Mouse (Mus musculus) testis, postnatal 10 days (tissue): ENCODE data around the gene Sprr2a1.
"Not testable (repeated sequence)": the region's sequence is repeated elsewhere in the genome, so short reads cannot be mapped to it uniquely, and the experiment has no call there.

Experiments used
- DNase-seq: peaks from one replicate; pipeline ENCODE4 v3.0.0; 2021; ENCODE audit warnings: low spot score

The Sprr2a1 gene

GRCm38 (mm10) chr3:92215569-92215968 is at the start of gene Sprr2a1, which contains the start of gene Sprr2a2:
Gene Sprr2a1 (plus strand): TSS chr3:92215799.
Gene Sprr2a2 (plus strand): TSS chr3:92215920.
- not testable (repeated sequence) for DNase-seq

DNA sequence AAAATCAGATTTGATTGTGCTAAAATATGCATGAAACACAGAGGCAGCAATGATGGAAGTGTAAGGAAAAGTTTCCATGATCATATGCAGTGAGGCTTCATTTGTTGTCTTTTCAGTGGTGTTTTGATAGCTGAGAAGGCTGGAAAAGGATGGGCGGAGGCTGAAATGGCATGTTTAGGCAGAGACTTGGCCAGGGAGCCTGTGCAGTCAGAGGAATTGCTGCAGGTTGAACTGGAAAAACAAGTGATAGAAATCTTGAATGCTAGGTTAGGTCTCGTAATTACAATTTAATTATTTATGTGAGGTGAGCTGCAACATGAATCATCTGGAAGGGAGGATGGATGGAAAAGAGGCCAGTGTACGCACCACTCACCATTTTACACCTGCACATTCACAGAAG is 45.8 kb upstream of the Sprr2a1 start:
- no peak for DNase-seq

DNA sequence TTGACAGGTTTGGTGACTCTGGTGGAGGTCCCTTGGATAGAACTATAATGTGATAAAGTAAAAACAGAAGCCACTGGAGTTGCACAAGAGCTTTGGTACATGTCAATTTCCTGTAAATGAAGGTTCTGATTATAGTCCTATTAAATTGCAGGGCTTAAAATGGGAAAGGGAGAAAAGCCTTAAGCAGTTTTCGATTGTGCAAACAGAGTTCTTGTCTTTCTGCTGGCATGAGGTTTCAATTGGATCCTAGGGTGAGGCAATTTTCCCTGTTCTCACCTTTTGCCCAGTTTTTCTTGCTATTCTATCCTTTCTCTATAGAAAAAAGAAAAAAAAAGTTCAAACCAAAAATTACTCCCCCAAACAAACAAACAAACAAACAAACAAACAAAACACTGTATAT is 38.7 kb upstream of the Sprr2a1 start:
- no peak for DNase-seq

DNA sequence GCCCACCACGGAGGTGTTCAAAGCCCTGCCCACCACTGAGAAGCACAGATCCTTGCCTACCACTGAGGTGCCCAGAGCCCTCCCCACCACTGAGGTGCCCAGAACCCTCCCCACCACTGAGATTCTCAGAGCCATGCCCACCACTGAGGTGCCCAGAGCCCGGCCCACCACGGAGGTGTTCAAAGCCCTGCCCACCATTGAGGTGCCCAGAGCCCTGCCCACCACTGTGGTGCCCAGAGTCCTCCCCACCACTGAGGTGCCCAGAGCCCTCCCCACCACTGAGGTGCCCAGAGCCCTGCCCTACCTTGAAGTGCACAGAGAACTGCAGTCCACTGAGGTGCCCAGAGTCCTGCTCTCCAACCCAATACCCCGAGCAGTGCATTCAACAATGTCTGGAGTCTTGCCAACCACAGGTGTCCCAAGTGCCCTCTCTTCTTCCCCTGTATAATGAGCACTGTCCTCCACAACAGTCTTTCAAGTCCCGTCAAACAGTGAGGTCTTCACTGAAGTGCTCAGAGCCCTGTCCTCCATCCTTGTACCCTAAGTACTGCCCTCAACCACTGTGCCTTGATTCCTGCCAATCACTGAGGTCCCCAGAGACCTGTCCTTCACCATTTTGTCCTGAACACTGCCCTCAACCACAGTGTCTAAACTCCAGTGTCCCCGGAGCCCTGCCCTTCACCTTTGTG is 19.9 kb upstream of the Sprr2a1 start:
- no peak for DNase-seq

DNA sequence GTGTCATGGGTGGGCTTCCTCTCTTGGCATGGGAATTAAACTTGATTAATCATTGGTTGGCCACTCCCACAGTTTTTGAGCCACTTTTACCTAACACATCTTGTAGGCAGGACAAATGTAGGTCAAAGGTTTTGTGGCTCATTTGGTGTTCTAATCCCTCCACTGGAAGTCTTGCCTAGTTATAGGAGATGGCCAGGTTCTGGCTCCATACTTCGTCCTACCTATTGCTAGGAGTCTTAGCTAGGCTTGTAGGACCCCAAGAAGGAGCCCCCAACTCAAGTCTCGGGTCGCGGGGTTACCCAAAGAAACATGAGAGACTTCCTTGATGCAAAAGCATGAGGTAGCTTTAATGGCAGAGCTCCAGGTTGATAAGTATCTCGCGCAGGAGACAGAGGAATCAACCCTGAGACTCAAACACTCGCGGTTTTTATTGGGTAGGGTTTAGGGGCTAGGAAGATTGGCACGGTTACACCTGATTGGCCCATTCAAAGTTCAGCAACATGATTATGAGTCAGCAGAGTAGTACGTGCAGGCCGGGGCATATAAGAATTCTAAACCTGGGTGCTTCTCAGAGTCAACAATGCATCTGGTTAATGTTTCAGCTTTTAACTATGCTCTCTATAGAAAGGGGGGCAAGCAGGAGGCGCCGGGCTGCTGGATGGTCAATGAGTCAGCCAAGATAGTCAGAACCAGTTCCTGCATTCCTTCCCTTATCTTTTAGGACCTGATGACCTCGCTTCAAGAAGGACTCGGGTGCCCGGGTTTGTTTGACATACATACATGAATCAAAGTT is 4.3 kb upstream of the Sprr2a1 start:
- DNase-seq, result not testable (repeated sequence)

GRCm38 (mm10) chr3:92212059-92212458 is 3.5 kb upstream of the Sprr2a1 start:
- DNase-seq, result not testable (repeated sequence)

DNA sequence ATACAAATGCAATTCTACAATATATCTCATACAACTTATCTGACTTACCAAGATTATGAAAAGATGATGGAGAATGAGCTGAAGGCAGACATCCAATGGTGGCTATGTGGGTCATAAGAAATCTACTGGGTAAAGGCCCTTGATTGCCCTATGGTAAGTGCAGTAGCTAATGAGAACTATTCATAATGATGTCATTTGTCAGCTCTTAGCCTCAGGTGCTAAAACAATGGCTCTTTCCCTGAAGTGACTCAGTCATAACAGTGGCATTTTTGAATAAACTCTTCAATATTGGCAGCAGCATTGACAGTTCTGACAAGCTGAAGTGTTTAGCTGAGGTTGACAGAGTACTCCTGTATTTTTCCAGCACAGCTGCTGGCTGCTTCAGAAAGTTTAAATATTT is 1.9 kb upstream of the Sprr2a1 start:
- not testable (repeated sequence) for DNase-seq

GRCm38 (mm10) chr3:92219031-92219430 is 3.4 kb downstream of the Sprr2a1 start:
- DNase-seq, result not testable (repeated sequence)

DNA sequence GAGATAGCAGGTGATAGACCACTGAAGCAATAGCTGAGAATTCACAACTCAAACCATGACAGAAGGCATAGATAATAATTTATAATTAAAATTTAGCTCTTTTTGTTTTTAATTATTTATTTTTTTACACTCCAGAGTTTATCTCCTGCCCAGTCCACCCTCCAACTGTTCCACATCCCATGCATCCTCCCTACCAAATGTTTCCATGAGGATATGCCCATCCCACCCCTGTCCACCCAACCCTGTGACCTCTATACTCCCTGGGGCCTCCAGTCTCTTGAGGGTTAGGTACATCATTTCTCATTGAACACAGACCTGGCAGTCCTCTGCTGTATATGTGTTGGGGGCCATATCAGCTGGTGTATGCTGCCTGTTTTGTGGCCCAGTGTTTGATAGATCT is 8.1 kb downstream of the Sprr2a1 start:
- DNase-seq, result not testable (repeated sequence)

DNA sequence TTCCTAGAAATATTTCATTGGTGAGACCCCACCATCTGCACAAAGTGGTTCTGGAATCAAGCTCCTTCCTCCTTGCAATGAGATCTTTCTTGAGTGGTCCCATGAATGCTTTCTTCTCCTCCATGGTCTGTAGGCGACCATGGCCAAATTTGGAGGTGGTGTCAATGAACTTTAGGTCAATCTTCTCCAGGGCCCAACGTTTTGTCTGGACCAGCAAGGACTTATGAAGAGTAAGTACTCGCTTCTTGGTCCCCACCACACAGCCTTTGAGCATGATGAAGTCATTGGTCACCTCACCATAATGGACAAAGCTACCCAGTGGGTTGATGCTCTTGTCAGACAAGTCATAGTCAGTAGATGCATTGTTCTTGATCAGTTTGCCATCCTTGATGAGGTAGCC is 11.8 kb downstream of the Sprr2a1 start:
- peak; percentile 31 for DNase-seq

DNA sequence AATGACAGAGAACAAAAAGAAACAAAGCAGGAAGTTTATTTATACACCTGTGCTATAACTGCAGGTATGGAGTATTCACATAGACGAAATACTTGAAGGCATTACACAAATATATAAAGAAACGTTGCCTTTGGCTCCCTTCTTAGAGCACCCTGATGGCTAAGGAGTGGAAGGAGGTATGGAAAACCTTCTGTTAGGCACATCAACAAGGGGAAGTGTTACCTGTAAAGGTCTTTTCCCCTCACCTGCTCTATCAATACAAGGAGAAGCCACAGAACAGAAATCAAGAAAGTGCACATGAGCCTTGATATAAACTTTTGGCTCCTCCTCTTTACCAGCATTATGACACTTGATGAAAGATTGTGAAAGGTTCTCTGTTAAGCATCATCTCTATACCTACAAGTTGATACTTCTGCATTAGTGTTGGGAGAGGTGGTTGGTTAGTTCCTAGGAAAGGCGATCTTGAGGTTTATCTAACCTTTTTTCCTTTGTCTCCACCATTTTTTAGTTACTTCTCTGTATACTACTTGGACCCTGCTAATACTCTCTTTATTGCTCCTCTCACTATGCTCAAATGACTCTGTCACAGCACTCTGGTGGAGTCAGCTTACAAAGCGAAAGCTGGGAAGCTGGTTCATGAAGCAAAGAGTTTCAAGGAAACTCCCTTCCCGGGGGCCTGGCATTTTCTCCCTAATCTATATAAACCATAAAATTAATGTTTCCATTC is 21.0 kb downstream of the Sprr2a1 start:
- DNase-seq, result not testable (repeated sequence)

DNA sequence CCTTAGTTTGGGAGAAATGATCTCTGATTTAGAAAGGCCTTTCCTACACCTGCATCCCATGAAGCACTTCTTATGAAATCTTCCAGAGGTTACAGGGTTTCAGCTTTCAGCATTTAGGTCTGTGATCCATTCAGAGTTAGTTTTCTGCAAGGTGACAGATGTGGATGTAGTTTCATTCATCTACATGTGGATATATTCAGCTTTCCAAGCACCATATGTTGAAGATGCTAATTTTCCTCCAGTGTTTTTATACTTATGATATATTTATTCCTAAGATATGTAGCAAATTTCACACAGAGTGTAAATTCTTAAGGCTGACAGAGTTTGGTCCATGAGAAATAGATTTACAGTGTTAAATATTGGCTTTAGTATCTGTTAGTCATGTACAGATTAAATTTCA is 23.1 kb downstream of the Sprr2a1 start:
- DNase-seq, result not testable (repeated sequence)

GRCm38 (mm10) chr3:92239197-92239596 is 23.6 kb downstream of the Sprr2a1 start:
- DNase-seq, result not testable (repeated sequence)

DNA sequence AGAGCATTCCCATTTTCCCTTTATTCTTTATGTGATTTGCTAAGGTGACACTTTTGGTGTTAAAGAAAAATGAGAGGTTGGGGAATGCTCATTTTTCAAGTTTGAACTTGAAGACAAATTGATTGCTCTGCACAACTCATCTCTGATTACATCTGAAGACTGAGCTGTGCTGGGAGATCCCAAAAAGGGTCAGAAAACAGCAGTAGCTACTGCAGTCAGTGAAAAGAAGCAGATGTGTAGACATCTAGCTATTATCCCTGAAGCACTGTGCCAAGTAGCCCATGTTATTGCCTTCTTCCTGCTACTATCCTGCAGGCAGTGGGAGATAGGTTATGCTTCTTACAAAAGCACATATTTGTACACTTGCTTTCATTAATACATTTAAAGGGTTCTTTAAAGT is 29.2 kb downstream of the Sprr2a1 start:
- DNase-seq, result not testable (repeated sequence)

DNA sequence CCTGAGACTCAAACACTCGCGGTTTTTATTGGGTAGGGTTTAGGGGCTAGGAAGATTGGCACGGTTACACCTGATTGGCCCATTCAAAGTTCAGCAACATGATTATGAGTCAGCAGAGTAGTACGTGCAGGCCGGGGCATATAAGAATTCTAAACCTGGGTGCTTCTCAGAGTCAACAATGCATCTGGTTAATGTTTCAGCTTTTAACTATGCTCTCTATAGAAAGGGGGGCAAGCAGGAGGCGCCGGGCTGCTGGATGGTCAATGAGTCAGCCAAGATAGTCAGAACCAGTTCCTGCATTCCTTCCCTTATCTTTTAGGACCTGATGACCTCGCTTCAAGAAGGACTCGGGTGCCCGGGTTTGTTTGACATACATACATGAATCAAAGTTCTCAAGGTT is 30.6 kb downstream of the Sprr2a1 start:
- not testable (repeated sequence) for DNase-seq

DNA sequence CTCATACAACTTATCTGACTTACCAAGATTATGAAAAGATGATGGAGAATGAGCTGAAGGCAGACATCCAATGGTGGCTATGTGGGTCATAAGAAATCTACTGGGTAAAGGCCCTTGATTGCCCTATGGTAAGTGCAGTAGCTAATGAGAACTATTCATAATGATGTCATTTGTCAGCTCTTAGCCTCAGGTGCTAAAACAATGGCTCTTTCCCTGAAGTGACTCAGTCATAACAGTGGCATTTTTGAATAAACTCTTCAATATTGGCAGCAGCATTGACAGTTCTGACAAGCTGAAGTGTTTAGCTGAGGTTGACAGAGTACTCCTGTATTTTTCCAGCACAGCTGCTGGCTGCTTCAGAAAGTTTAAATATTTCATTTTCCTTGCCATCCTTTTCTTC is 32.9 kb downstream of the Sprr2a1 start:
- DNase-seq, result not testable (repeated sequence)

GRCm38 (mm10) chr3:92250450-92250849 is 34.9 kb downstream of the Sprr2a1 start:
- DNase-seq, result not testable (repeated sequence)

- not testable (repeated sequence) for DNase-seq
These were observed 38.3 kb downstream of the Sprr2a1 start for GRCm38 (mm10) chr3:92253860-92254259.

- DNase-seq, result not testable (repeated sequence)
These were observed 42.9 kb downstream of the Sprr2a1 start for GRCm38 (mm10) chr3:92258526-92258925.

DNA sequence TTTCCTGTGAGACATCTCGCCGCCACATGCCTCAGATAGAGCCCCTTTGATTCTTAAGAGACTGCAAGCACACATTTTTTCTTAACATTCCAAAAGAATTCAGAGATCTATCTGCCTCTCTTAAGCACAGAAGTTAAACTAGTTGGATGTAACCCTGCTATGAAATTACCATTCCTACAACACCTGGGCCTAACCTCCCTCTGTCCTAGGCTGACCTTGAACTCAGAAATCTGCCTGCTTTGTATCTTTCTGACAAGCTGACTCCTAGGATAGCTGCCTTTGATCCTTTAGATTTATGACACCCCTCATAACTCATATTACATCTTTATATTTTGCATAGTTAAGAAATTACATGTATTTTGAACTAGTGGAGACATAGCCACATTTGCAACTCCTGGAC is 47.9 kb downstream of the Sprr2a1 start:
- not testable (repeated sequence) for DNase-seq
